Mouse (Mus musculus) forebrain, embryonic 11.5 days (tissue): Measurements from ENCODE around the gene Ankfy1. TPM values are rescaled to one million over a fixed set of nuclear protein-coding genes. Genes with fewer than 3 reads are reported as not detected.
A peak's percentile ranks its signal among the peaks of the same experiment; 100 is the strongest.

Source experiments
- ATAC-seq: fragments of 200-750 bp; cut with Nextera tagmentation; replicated peaks from 2 replicates; pipeline ENCODE4 v1.8.0; 2017; ENCODE audit warnings: moderate TSS enrichment; ENCODE audit not compliant: low FRiP score
- DNase-seq: peaks from one replicate; pipeline ENCODE4 v3.0.0-alpha.2; 2017; ENCODE audit warnings: low spot score
- H3K27ac ChIP-seq: fragments of 300-500 bp; sonication (generic); 2 replicates; pipeline ENCODE4 v1.5.1; 2014; ENCODE audit warnings: low read depth, low read length
- H3K27me3 ChIP-seq: fragments of 300-500 bp; sonication (generic); 2 replicates; pipeline ENCODE4 v1.6.1; 2014; ENCODE audit warnings: mild to moderate bottlenecking, low read length, mixed read lengths; ENCODE audit not compliant: control insufficient read depth, insufficient read depth
- H3K36me3 ChIP-seq: fragments of 300-500 bp; sonication (generic); 2 replicates; pipeline ENCODE4 v1.6.1; 2014; ENCODE audit warnings: mild to moderate bottlenecking, low read length, moderate library complexity, mixed read lengths; ENCODE audit not compliant: control insufficient read depth, insufficient read depth
- H3K4me1 ChIP-seq: fragments of 300-500 bp; sonication (generic); replicated peaks from 2 replicates; pipeline ENCODE4 v1.6.1; 2014; ENCODE audit warnings: low read length, mixed read lengths; ENCODE audit not compliant: control insufficient read depth, insufficient read depth
- H3K4me2 ChIP-seq: fragments of 300-500 bp; sonication (generic); 2 replicates; pipeline ENCODE4 v1.6.1; 2014; ENCODE audit warnings: low read depth, mild to moderate bottlenecking, low read length, moderate library complexity, mixed read lengths; ENCODE audit not compliant: severe bottlenecking
- H3K4me3 ChIP-seq: fragments of 300-500 bp; sonication (generic); 2 replicates; pipeline ENCODE4 v1.5.1; 2014; ENCODE audit warnings: low read depth, low read length
- H3K9ac ChIP-seq: fragments of 300-500 bp; sonication (generic); 2 replicates; pipeline ENCODE4 v1.6.1; 2014; ENCODE audit warnings: low read length
- H3K9me3 ChIP-seq: fragments of 300-500 bp; sonication (generic); 2 replicates; pipeline ENCODE4 v1.6.1; 2016; ENCODE audit warnings: low read length, mixed read lengths; ENCODE audit not compliant: control insufficient read depth
- WGBS: fragments of 180-500 bp; shearing (Covaris S2); extraction: QIAGEN DNeasy Blood & Tissue Kit; methylation state at CpG from one replicate; pipeline ENCODE4 v1.1.7; 2014; 5-methylcytosine and 5-hydroxymethylcytosine counted together
- polyA plus RNA-seq: library from polyadenylated mRNA; unstranded; fragments of >200 nt; fragmentation: Nextera tagmentation; extraction: Ambion mirVana; gene quantifications from 2 replicates; pipeline ENCODE4 v1.2.1, GENCODE M21; 2014

Gene Ankfy1
- polyA plus RNA-seq, 1 experiment from 2014 or later, result 33.1 TPM

GRCm38 (mm10) chr11:72782103-72782502 lies 92.3 kb downstream of the Ankfy1 start:
- no peak overlapping the region for H3K9ac ChIP-seq
- no peaks in the 10 kb centered on the region for H3K9me3 ChIP-seq
- DNase-seq, result no peak
- H3K4me1 ChIP-seq, result no peaks in the 10 kb centered on the region
- no peak for ATAC-seq
- H3K4me2 ChIP-seq, result no peak overlapping the region
- H3K4me3 ChIP-seq, result no peak overlapping the region
- no peak overlapping the region for H3K27ac ChIP-seq
- no peaks in the 10 kb centered on the region for H3K36me3 ChIP-seq
- no peaks in the 10 kb centered on the region for H3K27me3 ChIP-seq
- 74% methylated on average over 2 of the region's 2 CpGs for WGBS

- no peak overlapping the region for H3K4me3 ChIP-seq
- WGBS, result 88% methylated on average over 3 of the region's 3 CpGs
- no peaks in the 10 kb centered on the region for H3K27me3 ChIP-seq
- no peak overlapping the region for H3K4me2 ChIP-seq
- ATAC-seq (no peak), DNase-seq (no peak)
- no peaks in the 10 kb centered on the region for H3K36me3 ChIP-seq
- no peak overlapping the region for H3K9ac ChIP-seq
- no peaks in the 10 kb centered on the region for H3K9me3 ChIP-seq
- H3K27ac ChIP-seq, result no peak overlapping the region
- no peaks in the 10 kb centered on the region for H3K4me1 ChIP-seq
Observed at GRCm38 (mm10) chr11:72782503-72782902, 92.7 kb downstream of the Ankfy1 start.

- ATAC-seq (no peak), DNase-seq (no peak)
- H3K4me2 ChIP-seq, result no peak overlapping the region
- H3K27ac ChIP-seq, result no peak overlapping the region
- no peak overlapping the region for H3K4me3 ChIP-seq
- no peaks in the 10 kb centered on the region for H3K9me3 ChIP-seq
- no peaks in the 10 kb centered on the region for H3K27me3 ChIP-seq
- H3K9ac ChIP-seq, result no peak overlapping the region
- H3K36me3 ChIP-seq, result no peaks in the 10 kb centered on the region
- H3K4me1 ChIP-seq, result no peaks in the 10 kb centered on the region; the same call in 1 of the 2 replicates
Observed at GRCm38 (mm10) chr11:72792033-72792432, 102.2 kb downstream of the Ankfy1 start.

- DNase-seq, result no peak
- no peaks in the 10 kb centered on the region for H3K27me3 ChIP-seq
- H3K9ac ChIP-seq, result peak overlapping the region; percentile 87
- WGBS, result 20% methylated on average over 14 of the region's 14 CpGs
- no peaks in the 10 kb centered on the region for H3K9me3 ChIP-seq
- no peaks in the 10 kb centered on the region; the same call in 1 of the 2 replicates for H3K4me1 ChIP-seq
- H3K4me3 ChIP-seq, result peak overlapping the region; percentile 94
- ATAC-seq, result peak; percentile 42; the same call in 1 of the 2 replicates
- peak overlapping the region; percentile 41; the same call in 1 of the 2 replicates for H3K27ac ChIP-seq
- no peaks in the 10 kb centered on the region for H3K36me3 ChIP-seq
- peak overlapping the region; percentile 85 for H3K4me2 ChIP-seq
Observed at GRCm38 (mm10) chr11:72795149-72795454, 105.3 kb downstream of the Ankfy1 start.

- H3K4me1 ChIP-seq, result no peaks in the 10 kb centered on the region; the same call in 1 of the 2 replicates
- under 1% methylated on average over 69 of the region's 69 CpGs for WGBS
- peak; percentile 93 for ATAC-seq
Observed at GRCm38 (mm10) chr11:72795455-72796295, 105.9 kb downstream of the Ankfy1 start, which contains the start of the genes Cyb5d2 and Zzef1. Gene Cyb5d2, minus strand, starts transcription at chr11:72796142. Gene Zzef1, plus strand, starts transcription at chr11:72796226.

GRCm38 (mm10) chr11:72796296-72796687 lies 106.5 kb downstream of the Ankfy1 start:
- no peak overlapping the region for H3K27ac ChIP-seq

More at GRCm38 (mm10) chr11:72795455-72796295, 105.9 kb downstream of the Ankfy1 start, which contains the start of the genes Cyb5d2 and Zzef1:
- Histone ChIP-seq H3K4me3 (peak within 1 kb of the TSS; percentile 94), H3K9ac (peak within 1 kb of the TSS; percentile 87), H3K9me3 (no peaks in the 10 kb centered on the region), H3K27ac (peak within 1 kb of the TSS; percentile 41; the same call in 1 of the 2 replicates), H3K36me3 (no peaks in the 10 kb centered on the region), H3K4me2 (peak within 1 kb of the TSS; percentile 85), H3K27me3 (no peaks in the 10 kb centered on the region)
- peak; percentile 95 for DNase-seq

GRCm38 (mm10) chr11:72796773-72797338 lies 107.0 kb downstream of the Ankfy1 start:
- peak overlapping the region; percentile 94 for H3K4me3 ChIP-seq
- H3K36me3 ChIP-seq, result no peaks in the 10 kb centered on the region
- H3K27ac ChIP-seq, result no peak overlapping the region
- 22% methylated on average over 10 of the region's 10 CpGs for WGBS
- no peaks in the 10 kb centered on the region for H3K9me3 ChIP-seq
- H3K27me3 ChIP-seq, result no peaks in the 10 kb centered on the region
- peak overlapping the region; percentile 87 for H3K9ac ChIP-seq
- no peak for ATAC-seq
- no peak for DNase-seq
- H3K4me1 ChIP-seq, result no peaks in the 10 kb centered on the region; the same call in 1 of the 2 replicates
- H3K4me2 ChIP-seq, result peak overlapping the region; percentile 85

More at GRCm38 (mm10) chr11:72796296-72796687, 106.5 kb downstream of the Ankfy1 start:
- DNase-seq (no peak), ATAC-seq (peak; percentile 49; the same call in 1 of the 2 replicates)
- Histone ChIP-seq H3K9me3 (no peaks in the 10 kb centered on the region), H3K4me1 (no peaks in the 10 kb centered on the region; the same call in 1 of the 2 replicates), H3K4me3 (peak overlapping the region; percentile 94), H3K9ac (peak overlapping the region; percentile 87), H3K4me2 (peak overlapping the region; percentile 85), H3K36me3 (no peaks in the 10 kb centered on the region), H3K27me3 (no peaks in the 10 kb centered on the region)
- WGBS, result 1% methylated on average over 37 of the region's 42 CpGs

- ATAC-seq, result no peak
- H3K27me3 ChIP-seq, result no peaks in the 10 kb centered on the region
- no peaks in the 10 kb centered on the region for H3K36me3 ChIP-seq
- no peak overlapping the region for H3K9ac ChIP-seq
- no peak overlapping the region for H3K4me2 ChIP-seq
- H3K9me3 ChIP-seq, result no peaks in the 10 kb centered on the region
- H3K4me3 ChIP-seq, result no peak overlapping the region
- no peak overlapping the region for H3K27ac ChIP-seq
- DNase-seq, result no peak
- H3K4me1 ChIP-seq, result no peaks in the 10 kb centered on the region; the same call in 1 of the 2 replicates
Observed at GRCm38 (mm10) chr11:72798112-72798511, 108.3 kb downstream of the Ankfy1 start.
